Mouse (Mus musculus) bone marrow, adult 2 months (tissue): ENCODE data around the gene Il17rc.

Source experiments
- CTCF ChIP-seq: fragments of 200-500 bp; IDR thresholded peaks from 2 replicates; pipeline ENCODE4 v1.5.1; 2011; ENCODE audit warnings: low read length, control low read depth; ENCODE audit not compliant: control insufficient read depth, insufficient read depth
- POLR2A ChIP-seq: fragments of 200-500 bp; IDR thresholded peaks from 2 replicates; pipeline ENCODE4 v1.6.1; 2011; ENCODE audit warnings: low read depth, mild to moderate bottlenecking, control low read depth, low read length, borderline replicate concordance; ENCODE audit not compliant: control insufficient read depth

DNA sequence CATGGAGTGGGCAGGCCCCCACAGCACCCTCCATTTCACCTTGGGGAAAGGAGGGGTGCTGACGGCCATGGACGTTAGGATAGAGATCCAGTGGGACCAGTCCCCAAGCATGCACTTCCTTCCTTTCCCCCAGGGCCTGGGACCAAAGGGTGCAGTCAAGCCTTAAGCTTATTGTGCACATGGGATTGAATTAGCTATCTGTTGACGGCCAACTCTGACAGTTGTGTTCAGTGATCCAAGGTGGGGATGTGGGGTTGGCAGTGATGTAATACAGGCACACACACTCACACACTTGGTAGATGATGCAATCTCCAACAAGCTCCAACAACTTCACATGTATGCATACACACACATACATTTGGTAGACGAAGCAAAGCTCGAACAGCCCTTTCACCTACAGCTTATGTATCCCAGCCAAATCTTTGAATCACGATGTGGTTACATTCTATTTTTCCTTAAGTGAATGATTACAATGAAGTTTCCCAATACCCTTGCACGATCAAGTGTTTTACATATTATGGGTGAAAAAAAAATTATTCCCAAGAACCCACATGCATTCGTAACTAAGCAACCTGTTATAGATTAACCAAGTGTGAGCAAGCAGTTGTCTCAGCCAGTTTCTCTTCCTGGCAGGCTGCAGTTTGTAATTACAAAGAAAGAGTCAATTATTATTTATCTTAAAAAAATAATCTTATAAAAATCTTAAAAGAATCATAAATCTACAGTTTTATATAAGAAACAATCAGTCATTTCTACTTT, 26.8 kb upstream of the Il17rc start:
- TF ChIP-seq POLR2A, result no peak
- no peak for TF ChIP-seq CTCF
